Mouse (Mus musculus): Measurements from ENCODE around the gene Srd5a2. TPM values are rescaled to one million over a fixed set of nuclear protein-coding genes. Genes with fewer than 3 reads are reported as not detected.
"Not testable (repeated sequence)": the region's sequence is repeated elsewhere in the genome, so short reads cannot be mapped to it uniquely, and the experiment has no call there.

Gene Srd5a2
- total and polyA plus RNA-seq, 3 experiments: not detected

- TF ChIP-seq MXI1 (IDR thresholded peaks at IDR 0.05; ENCODE audit: low read depth, low read length) (no peak), NELFE (IDR thresholded peaks at IDR 0.05; ENCODE audit: low read depth, low read length) (no peak), POLR2AphosphoS2 (IDR thresholded peaks at IDR 0.05; ENCODE audit: low read length) (no peak), ZNF384 (IDR thresholded peaks at IDR 0.05; ENCODE audit: low read depth, low read length) (no peak), TCF12 (IDR thresholded peaks at IDR 0.05; ENCODE audit: low read depth, low read length) (no peak), CHD2 (IDR thresholded peaks at IDR 0.05; ENCODE audit: low read length) (no peak), BHLHE40 (IDR thresholded peaks at IDR 0.05; ENCODE audit: borderline replicate concordance, low read depth, low read length) (no peak), ELF1 (IDR thresholded peaks at IDR 0.05; ENCODE audit: low read depth, low read length) (no peak), ZKSCAN1 (IDR thresholded peaks at IDR 0.05; ENCODE audit: low read depth, low read length) (no peak), SMC3 (IDR thresholded peaks at IDR 0.05; ENCODE audit: low read depth, low read length) (no peak), TBP (IDR thresholded peaks at IDR 0.05; ENCODE audit: low read depth, low read length) (no peak), E2F4 (IDR thresholded peaks at IDR 0.05; ENCODE audit: borderline replicate concordance, low read depth, low read length) (no peak), GATA1 (IDR thresholded peaks at IDR 0.05; ENCODE audit: low read depth, low read length) (no peak), NRF1 (IDR thresholded peaks at IDR 0.05; ENCODE audit: insufficient read depth, low read depth, low read length, poor library complexity, severe bottlenecking) (no peak), EP300 (IDR thresholded peaks at IDR 0.05; ENCODE audit: low read depth in 1 of 2, low read length in 2 of 2) (no peak)
- Histone ChIP-seq H3K36me3 (ENCODE audit: control insufficient read depth in 1 of 2, insufficient read depth in 2 of 2, low read length in 2 of 2) (no peaks in the 10 kb centered on the region), H3K27me3 (ENCODE audit: control insufficient read depth in 1 of 2, insufficient read depth in 2 of 2, low read length in 2 of 2) (no peaks in the 10 kb centered on the region; a peak in 1 of 4 replicates), H3K9ac (ENCODE audit: control insufficient read depth, low read depth, low read length, poor library complexity, severe bottlenecking) (no peak overlapping the region), H3K4me3 (ENCODE audit: control insufficient read depth in 1 of 2, insufficient read depth in 1 of 2, low read depth in 2 of 2, low read length in 2 of 2) (no peak overlapping the region), H3K4me1 (ENCODE audit: control insufficient read depth in 1 of 2, insufficient read depth in 2 of 2, low read length in 2 of 2) (no peaks in the 10 kb centered on the region), H3K9me3 (replicated peaks; ENCODE audit: insufficient read depth, low read length) (no peaks in the 10 kb centered on the region), H3K27ac (ENCODE audit: control insufficient read depth, low read depth, low read length) (no peak overlapping the region), H3K79me2 (ENCODE audit: control insufficient read depth, insufficient read depth, low read length, poor library complexity) (no peaks in the 10 kb centered on the region)
- no peak for DNase-seq (ENCODE audit: low read depth, low spot score)
Measured at GRCm38 (mm10) chr17:74080076-74080615, 32.4 kb upstream of the Srd5a2 start.

GRCm38 (mm10) chr17:74078776-74079495 lies 31.2 kb upstream of the Srd5a2 start:
- no peak for TF ChIP-seq USF1 (IDR thresholded peaks at IDR 0.05; ENCODE audit: low read depth, low read length)
- TF ChIP-seq SIN3A (IDR thresholded peaks at IDR 0.05; ENCODE audit: low read length): no peak
- TF ChIP-seq RAD21 (IDR thresholded peaks at IDR 0.05; ENCODE audit: low read depth, low read length): no peak
- no peak for TF ChIP-seq ZNF384 (IDR thresholded peaks at IDR 0.05; ENCODE audit: low read depth, low read length)
- no peak for TF ChIP-seq KAT2A (conservative IDR thresholded peaks at IDR 0.05; ENCODE audit: low read depth, low read length)
- TF ChIP-seq CTCF (IDR thresholded peaks at IDR 0.05 in 2 of 3, conservative IDR thresholded peaks at IDR 0.05 in 1 of 3; ENCODE audit: control insufficient read depth in 1 of 3, insufficient read depth in 1 of 3, low read depth in 2 of 3, low read length in 3 of 3, poor library complexity in 1 of 3, severe bottlenecking in 1 of 3): no peak
- TF ChIP-seq MYC (IDR thresholded peaks at IDR 0.05; ENCODE audit: low read depth, low read length): no peak
- TF ChIP-seq RCOR1 (IDR thresholded peaks at IDR 0.05; ENCODE audit: low read depth, low read length): no peak
- no peak for TF ChIP-seq HCFC1 (IDR thresholded peaks at IDR 0.05; ENCODE audit: low read depth, low read length)
- TF ChIP-seq ZMIZ1 (IDR thresholded peaks at IDR 0.05; ENCODE audit: low read depth, low read length): no peak
- TF ChIP-seq TBP (IDR thresholded peaks at IDR 0.05; ENCODE audit: low read depth, low read length): no peak
- TF ChIP-seq UBTF (IDR thresholded peaks at IDR 0.05; ENCODE audit: borderline replicate concordance, insufficient read depth, low read depth, low read length): no peak
- no peak for TF ChIP-seq CHD2 (IDR thresholded peaks at IDR 0.05; ENCODE audit: low read length)
- no peak for TF ChIP-seq BHLHE40 (IDR thresholded peaks at IDR 0.05; ENCODE audit: borderline replicate concordance, low read depth, low read length)
- DNase-seq (ENCODE audit: low read depth, low spot score): no peak
- Histone ChIP-seq H3K79me2 (ENCODE audit: control insufficient read depth, insufficient read depth, low read length, poor library complexity) (no peaks in the 10 kb centered on the region), H3K36me3 (ENCODE audit: control insufficient read depth in 1 of 2, insufficient read depth in 2 of 2, low read length in 2 of 2) (no peaks in the 10 kb centered on the region), H3K9ac (ENCODE audit: control insufficient read depth, low read depth, low read length, poor library complexity, severe bottlenecking) (no peak overlapping the region), H3K27me3 (ENCODE audit: control insufficient read depth in 1 of 2, insufficient read depth in 2 of 2, low read length in 2 of 2) (peaks cover 0 to 2% of the 10 kb centered on the region in 2 experiments; a peak in 1 of 4 replicates), H3K9me3 (replicated peaks; ENCODE audit: insufficient read depth, low read length) (no peaks in the 10 kb centered on the region), H3K27ac (ENCODE audit: control insufficient read depth, low read depth, low read length) (no peak overlapping the region), H3K4me3 (ENCODE audit: control insufficient read depth in 1 of 2, insufficient read depth in 1 of 2, low read depth in 2 of 2, low read length in 2 of 2) (no peak overlapping the region), H3K4me1 (ENCODE audit: control insufficient read depth in 1 of 2, insufficient read depth in 2 of 2, low read length in 2 of 2) (no peaks in the 10 kb centered on the region)

- not testable (repeated sequence) for DNase-seq (ENCODE audit: low read depth, low spot score); H3K4me3 ChIP-seq (ENCODE audit: control insufficient read depth in 1 of 2, insufficient read depth in 1 of 2, low read depth in 2 of 2, low read length in 2 of 2); H3K36me3 ChIP-seq (ENCODE audit: control insufficient read depth in 1 of 2, insufficient read depth in 2 of 2, low read length in 2 of 2); H3K4me1 ChIP-seq (ENCODE audit: control insufficient read depth in 1 of 2, insufficient read depth in 2 of 2, low read length in 2 of 2); H3K79me2 ChIP-seq (ENCODE audit: control insufficient read depth, insufficient read depth, low read length, poor library complexity); H3K27me3 ChIP-seq (ENCODE audit: control insufficient read depth in 1 of 2, insufficient read depth in 2 of 2, low read length in 2 of 2); H3K9me3 ChIP-seq (replicated peaks; ENCODE audit: insufficient read depth, low read length); H3K27ac ChIP-seq (ENCODE audit: control insufficient read depth, low read depth, low read length); H3K9ac ChIP-seq (ENCODE audit: control insufficient read depth, low read depth, low read length, poor library complexity, severe bottlenecking)
Measured at GRCm38 (mm10) chr17:74073067-74073466, 25.4 kb upstream of the Srd5a2 start.
